Mouse (Mus musculus) layer of hippocampus, adult 18-20 months (tissue): Measurements from ENCODE around the gene Cfap100. TPM values are rescaled to one million over a fixed set of nuclear protein-coding genes. Genes with fewer than 3 reads are reported as not detected.

Experiments
- DNase-seq, 2 experiments: peaks; one replicate each; pipeline ENCODE4 v3.0.0; 2022; ENCODE audit warnings: low spot score in 2 of 2
- total RNA-seq, 2 experiments: library from RNA; stranded (reverse); gene quantifications; 2 replicates each; pipeline ENCODE4 v1.2.3; 2021

Cfap100 gene
- total RNA-seq, 2 experiments from 2014 or later = 12.6 to 19.4 TPM

- no peak for DNase-seq
Observed at GRCm38 (mm10) chr6:90381465-90381864, 47.1 kb downstream of the Cfap100 start.

GRCm38 (mm10) chr6:90377708-90378107, 50.9 kb downstream of the Cfap100 start:
- DNase-seq = no peak

GRCm38 (mm10) chr6:90374647-90375046, 54.0 kb downstream of the Cfap100 start:
- peak in 1 of 2 experiments; percentile 64 for DNase-seq

GRCm38 (mm10) chr6:90369725-90370553, 58.7 kb downstream of the Cfap100 start:
- DNase-seq = peak; percentile 28 to 41

GRCm38 (mm10) chr6:90368976-90369724, 59.4 kb downstream of the Cfap100 start, which contains the start of gene Zxdc:
Gene Zxdc, plus strand, starts transcription at chr6:90369492.
- peak; percentile 99 to 100 for DNase-seq

GRCm38 (mm10) chr6:90363301-90363700, 65.3 kb downstream of the Cfap100 start:
- DNase-seq = no peak

GRCm38 (mm10) chr6:90360922-90361614, 67.5 kb downstream of the Cfap100 start:
- DNase-seq = no peak

- peak in 1 of 2 experiments; percentile 21 for DNase-seq
Observed at GRCm38 (mm10) chr6:90360024-90360781, 68.4 kb downstream of the Cfap100 start.

GRCm38 (mm10) chr6:90359445-90359844, 69.2 kb downstream of the Cfap100 start:
- DNase-seq = no peak

- DNase-seq = no peak
Observed at GRCm38 (mm10) chr6:90358142-90358541, 70.5 kb downstream of the Cfap100 start.

Other genes with a start within 250 kb of the Cfap100 start
- not detected for gene V1ra8, start 226.0 kb downstream of the Cfap100 start, total RNA-seq
- not detected for gene Vmn1r53, start 204.4 kb downstream of the Cfap100 start, total RNA-seq
- not detected for gene Vmn1r54, start 182.5 kb downstream of the Cfap100 start, total RNA-seq
- gene BC048671, start 127.6 kb downstream of the Cfap100 start, total RNA-seq = not detected
- not detected for gene Chst13, start 103.6 kb downstream of the Cfap100 start, total RNA-seq
- not detected for gene Uroc1, start 95.5 kb downstream of the Cfap100 start, total RNA-seq
- 10 to 100 TPM; 28.4 to 28.5 TPM for gene Zxdc, start 59.3 kb downstream of the Cfap100 start, total RNA-seq
- 10 to 100 TPM; 36.5 to 44.2 TPM for gene Klf15, start 33.8 kb upstream of the Cfap100 start, total RNA-seq
- 10 to 100 TPM; 40.1 to 43.6 TPM for gene Aldh1l1, start 57.6 kb upstream of the Cfap100 start, total RNA-seq
- 1 to 10 TPM; 3.9 to 4.0 TPM for gene Slc41a3, start 175.9 kb upstream of the Cfap100 start, total RNA-seq